Mouse (Mus musculus) CH12.LX (cell line): ENCODE results near the gene Sowahb. TPM values are rescaled to one million over a fixed set of nuclear protein-coding genes. Genes with fewer than 3 reads are reported as not detected.

Source experiments
- DNase-seq: peaks from one replicate; pipeline ENCODE4 v3.0.0-alpha.2; 2013; ENCODE audit errors: extremely low read depth
- H3K27ac ChIP-seq: 2 replicates; pipeline ENCODE4 v1.5.1; 2012; ENCODE audit warnings: low read depth, mild to moderate bottlenecking, control low read depth, moderate library complexity; ENCODE audit not compliant: insufficient read depth
- H3K27me3 ChIP-seq: replicated peaks from 2 replicates; pipeline ENCODE3; 2012; ENCODE audit warnings: inconsistent platforms
- H3K36me3 ChIP-seq, 2 experiments: replicated peaks in 1 of 2; 2 replicates each; pipeline versions ENCODE3 to v1.6.1; 2012; ENCODE audit warnings: inconsistent platforms in 1 of 2, low read length in 1 of 2, mild to moderate bottlenecking in 1 of 2, mixed read lengths in 1 of 2, moderate library complexity in 1 of 2; ENCODE audit not compliant: control insufficient read depth in 1 of 2, insufficient read depth in 1 of 2
- H3K4me1 ChIP-seq, 2 experiments: 2 replicates each; pipeline ENCODE4 v1.6.1; 2012; ENCODE audit warnings: inconsistent platforms in 1 of 2, moderate library complexity in 1 of 2; ENCODE audit not compliant: insufficient read depth in 2 of 2, control insufficient read depth in 1 of 2
- H3K4me2 ChIP-seq: 2 replicates; pipeline ENCODE4 v1.6.1; 2012; ENCODE audit warnings: low read depth, mild to moderate bottlenecking, control low read depth; ENCODE audit not compliant: poor library complexity, insufficient read depth, severe bottlenecking
- H3K4me3 ChIP-seq, 3 experiments: fragments of 150-350 bp in 1 of 3; sonication (generic) in 1 of 3; replicated peaks in 1 of 3; 2 replicates each; pipeline versions ENCODE3 to v1.5.1; 2011 to 2012; ENCODE audit warnings: low read depth in 2 of 3, low read length in 2 of 3, mild to moderate bottlenecking in 2 of 3, moderate library complexity in 2 of 3, control low read depth in 1 of 3, improper control_type of control experiment in 1 of 3, inconsistent platforms in 1 of 3, mixed read lengths in 1 of 3; ENCODE audit not compliant: poor library complexity in 1 of 3
- H3K79me2 ChIP-seq: replicated peaks from 2 replicates; pipeline ENCODE4 v1.6.1; 2012; ENCODE audit warnings: mild to moderate bottlenecking, moderate library complexity; ENCODE audit not compliant: control insufficient read depth, poor library complexity, insufficient read depth, severe bottlenecking; ENCODE audit errors: extremely low read depth
- H3K9ac ChIP-seq: 2 replicates; pipeline ENCODE4 v1.6.1; 2012; ENCODE audit warnings: low read depth, mild to moderate bottlenecking, control low read depth, moderate library complexity; ENCODE audit not compliant: insufficient read depth
- H3K9me3 ChIP-seq: replicated peaks from 2 replicates; pipeline ENCODE3; 2012; ENCODE audit warnings: low read length, inconsistent platforms, mixed read lengths
- CTCF ChIP-seq, 2 experiments: IDR thresholded peaks in 1 of 2; conservative IDR thresholded peaks in 1 of 2; 2 replicates each; pipeline ENCODE4 v1.5.1; 2011 to 2012; ENCODE audit warnings: low read depth in 2 of 2, low read length in 2 of 2, improper control_type of control experiment in 1 of 2, inconsistent platforms in 1 of 2, mild to moderate bottlenecking in 1 of 2, moderate library complexity in 1 of 2
- EP300 ChIP-seq: IDR thresholded peaks from 2 replicates; pipeline ENCODE4 v1.6.1; 2011; ENCODE audit warnings: low read length, improper control_type of control experiment
- IRF4 ChIP-seq: IDR thresholded peaks from 2 replicates; pipeline ENCODE4 v1.6.1; 2014; ENCODE audit warnings: low read depth, mild to moderate bottlenecking, inconsistent platforms, low read length, improper control_type of control experiment
- JUND ChIP-seq: conservative IDR thresholded peaks from 2 replicates; pipeline ENCODE4 v1.6.1; 2011; ENCODE audit warnings: low read depth, low read length, improper control_type of control experiment
- POLR2AphosphoS2 ChIP-seq: IDR thresholded peaks from 2 replicates; pipeline ENCODE4 v1.6.1; 2011; ENCODE audit warnings: low read depth, low read length, improper control_type of control experiment
- RAD21 ChIP-seq: IDR thresholded peaks from 2 replicates; pipeline ENCODE4 v1.6.1; 2011; ENCODE audit warnings: low read depth, mild to moderate bottlenecking, low read length, improper control_type of control experiment, moderate library complexity
- SIN3A ChIP-seq: IDR thresholded peaks from 2 replicates; pipeline ENCODE4 v1.6.1; 2012; ENCODE audit warnings: low read length, improper control_type of control experiment, inconsistent platforms
- SMC3 ChIP-seq: IDR thresholded peaks from 2 replicates; pipeline ENCODE4 v1.6.1; 2011; ENCODE audit warnings: low read depth, low read length, improper control_type of control experiment
- TBP ChIP-seq: conservative IDR thresholded peaks from 2 replicates; pipeline ENCODE4 v1.6.1; 2011; ENCODE audit warnings: low read depth, low read length, improper control_type of control experiment
- UBTF ChIP-seq: IDR thresholded peaks from 2 replicates; pipeline ENCODE4 v1.6.1; 2012; ENCODE audit warnings: low read depth, mild to moderate bottlenecking, inconsistent platforms, low read length, improper control_type of control experiment, moderate library complexity
- USF1 ChIP-seq: IDR thresholded peaks from 2 replicates; pipeline ENCODE4 v1.6.1; 2014; ENCODE audit warnings: low read depth, mild to moderate bottlenecking, inconsistent platforms, low read length, improper control_type of control experiment
- ZC3H11A ChIP-seq: IDR thresholded peaks from 2 replicates; pipeline ENCODE4 v1.6.1; 2012; ENCODE audit warnings: low read depth, mild to moderate bottlenecking, inconsistent platforms, low read length, improper control_type of control experiment
- dilution Hi-C: fragments of 300-500 bp; cut with MboI; formaldehyde crosslinking; loops from 2 replicates; pipeline ENCODE4 v1.14.3; 2020; ENCODE audit warnings: low sequenced_read_pairs; ENCODE audit not compliant: extremely low pct_unique_long_range_greater_than_20kb, extremely low pct_ligation_motif_present
- in situ Hi-C: fragments of 300-500 bp; cut with MboI; formaldehyde crosslinking; loops from 3 replicates; pipeline ENCODE4 v1.14.3; 2019; ENCODE audit warnings: low sequenced_read_pairs, low pct_ligation_motif_present, low pct_unique_long_range_greater_than_20kb, mixed read lengths
- polyA plus RNA-seq: library from polyadenylated mRNA; unstranded; fragments of >175 nt; gene quantifications from 2 replicates; pipeline ENCODE4 v1.2.1, GENCODE M21; 2012; ENCODE audit warnings: low read depth; ENCODE audit not compliant: insufficient read length
- total RNA-seq, 2 experiments: library from RNA; depleted of rRNA; stranded (reverse); fragments of 300-350 nt in 1 of 2; fragments of >200 nt in 1 of 2; gene quantifications; 2 replicates each; pipeline ENCODE4 v1.2.3; 2012 to 2014

Sowahb gene
- total and polyA plus RNA-seq, 3 experiments: not detected

DNA sequence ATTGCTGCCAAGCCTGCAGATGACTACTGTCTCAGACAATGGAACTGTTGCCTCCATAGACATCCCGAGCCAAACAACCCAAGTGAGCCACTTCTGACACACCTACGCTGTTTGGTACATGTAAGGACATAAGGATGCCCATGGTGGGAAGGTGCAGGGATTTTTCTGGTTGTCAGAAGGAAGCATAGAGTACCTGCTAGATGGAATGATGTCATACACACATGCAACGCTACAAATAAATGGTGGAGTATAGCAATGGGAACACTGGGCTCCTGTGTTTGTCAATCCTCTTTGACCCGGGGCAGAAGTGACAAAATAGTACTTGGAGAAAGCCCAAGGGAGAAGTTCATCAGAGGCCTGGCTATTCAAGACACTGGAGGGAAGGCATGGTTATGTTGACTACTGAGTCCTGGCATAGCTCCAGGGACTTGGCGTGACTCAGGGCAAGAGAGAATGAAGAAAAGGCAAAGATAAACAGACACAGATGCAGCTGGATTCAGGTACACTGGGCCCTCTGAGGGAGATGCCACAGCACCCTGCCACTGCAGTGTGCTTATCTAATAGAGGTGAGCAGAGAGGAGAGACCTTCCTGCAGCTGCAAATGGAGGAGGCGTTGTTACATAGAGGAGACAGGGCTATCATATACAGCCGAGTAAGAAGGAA lies 33.0 kb upstream of the Sowahb start:
- H3K79me2 ChIP-seq: no peaks in the 10 kb centered on the region
- no peak overlapping the region for H3K9ac ChIP-seq
- dilution Hi-C loops (no loop called here), in situ Hi-C loops (no loop called here)
- DNase-seq: no peak
- H3K4me1 ChIP-seq: no peaks in the 10 kb centered on the region
- no peak overlapping the region for H3K27ac ChIP-seq
- H3K4me2 ChIP-seq: no peak overlapping the region
- H3K4me3 ChIP-seq: no peak overlapping the region
- no peaks in the 10 kb centered on the region for H3K36me3 ChIP-seq
- no peaks in the 10 kb centered on the region for H3K27me3 ChIP-seq
- TF ChIP-seq SMC3 (no peak), TBP (no peak), JUND (no peak), EP300 (no peak), POLR2AphosphoS2 (no peak), UBTF (no peak)
- H3K9me3 ChIP-seq: no peaks in the 10 kb centered on the region

- Histone ChIP-seq H3K9ac (no peak overlapping the region), H3K4me2 (no peak overlapping the region), H3K27ac (no peak overlapping the region), H3K4me1 (no peaks in the 10 kb centered on the region), H3K9me3 (no peaks in the 10 kb centered on the region), H3K27me3 (no peaks in the 10 kb centered on the region), H3K79me2 (no peaks in the 10 kb centered on the region), H3K36me3 (no peaks in the 10 kb centered on the region), H3K4me3 (no peak overlapping the region)
- no peak for DNase-seq
- no peak for TF ChIP-seq IRF4
- no peak for TF ChIP-seq SIN3A
- no peak for TF ChIP-seq USF1
- no peak for TF ChIP-seq ZC3H11A
- dilution Hi-C loops: no loop called here
- in situ Hi-C loops: no loop called here
Measured at GRCm38 (mm10) chr5:93060865-93061264, 16.0 kb upstream of the Sowahb start.

DNA sequence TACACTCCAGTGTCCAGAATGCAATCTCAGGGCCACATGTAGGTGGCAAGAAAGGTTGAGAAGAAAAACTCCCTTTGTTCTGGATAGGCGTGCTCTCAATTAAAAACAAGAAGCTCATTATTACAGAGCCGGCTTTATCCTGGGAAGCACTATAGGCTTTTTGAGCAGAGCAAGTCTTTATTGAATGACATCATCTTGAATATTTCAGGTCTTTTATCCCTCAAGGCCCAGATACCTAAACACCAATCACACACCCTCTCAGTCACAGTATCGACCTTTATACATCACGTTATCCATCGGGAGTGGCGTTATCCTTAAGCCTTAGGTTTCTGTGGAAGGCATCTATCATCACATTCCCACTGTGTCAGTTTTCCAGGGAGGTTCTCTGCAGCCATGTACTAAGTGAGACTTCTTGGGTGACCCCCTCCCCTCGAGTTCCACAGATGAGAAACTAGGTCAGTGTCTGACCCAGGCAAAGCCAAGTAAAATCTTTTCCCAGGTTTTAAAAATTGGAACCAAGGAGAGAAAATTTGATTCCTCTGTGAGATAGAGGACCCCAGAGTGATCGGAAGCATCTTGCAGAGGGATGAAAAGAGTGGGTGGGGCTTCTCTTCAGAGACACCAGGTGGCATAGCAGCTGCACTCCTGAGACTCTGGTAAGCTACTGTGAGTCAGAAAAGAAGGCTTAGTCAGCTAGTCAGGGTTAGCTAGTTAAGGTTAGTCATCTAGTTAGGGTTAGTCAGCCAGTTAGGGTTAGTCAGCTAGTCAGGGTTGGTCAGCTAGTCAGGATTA lies 9.0 kb upstream of the Sowahb start:
- peaks cover 2% of the 10 kb centered on the region for H3K27me3 ChIP-seq
- no peak overlapping the region for H3K9ac ChIP-seq
- peak; percentile 19 for DNase-seq
- H3K4me1 ChIP-seq: no peaks in the 10 kb centered on the region
- in situ Hi-C loops (no loop called here), dilution Hi-C loops (no loop called here)
- no peaks in the 10 kb centered on the region for H3K79me2 ChIP-seq
- H3K36me3 ChIP-seq: no peaks in the 10 kb centered on the region
- H3K4me2 ChIP-seq: no peak overlapping the region
- TF ChIP-seq EP300 (no peak), RAD21 (peak; percentile 52), SMC3 (peak; percentile 58), CTCF (conservative IDR thresholded peaks at IDR 0.05 in 1 of 2, IDR thresholded peaks at IDR 0.05 in 1 of 2; ENCODE audit: low read depth in 2 of 2, low read length in 2 of 2) (peak in 1 of 2 experiments; percentile 56; a peak in 2 of 4 replicates)
- H3K4me3 ChIP-seq: no peak overlapping the region
- no peaks in the 10 kb centered on the region for H3K9me3 ChIP-seq
- no peak overlapping the region for H3K27ac ChIP-seq
